8 mouse cellular contexts compared by ENCODE assay signal in the genomic region with DNA sequence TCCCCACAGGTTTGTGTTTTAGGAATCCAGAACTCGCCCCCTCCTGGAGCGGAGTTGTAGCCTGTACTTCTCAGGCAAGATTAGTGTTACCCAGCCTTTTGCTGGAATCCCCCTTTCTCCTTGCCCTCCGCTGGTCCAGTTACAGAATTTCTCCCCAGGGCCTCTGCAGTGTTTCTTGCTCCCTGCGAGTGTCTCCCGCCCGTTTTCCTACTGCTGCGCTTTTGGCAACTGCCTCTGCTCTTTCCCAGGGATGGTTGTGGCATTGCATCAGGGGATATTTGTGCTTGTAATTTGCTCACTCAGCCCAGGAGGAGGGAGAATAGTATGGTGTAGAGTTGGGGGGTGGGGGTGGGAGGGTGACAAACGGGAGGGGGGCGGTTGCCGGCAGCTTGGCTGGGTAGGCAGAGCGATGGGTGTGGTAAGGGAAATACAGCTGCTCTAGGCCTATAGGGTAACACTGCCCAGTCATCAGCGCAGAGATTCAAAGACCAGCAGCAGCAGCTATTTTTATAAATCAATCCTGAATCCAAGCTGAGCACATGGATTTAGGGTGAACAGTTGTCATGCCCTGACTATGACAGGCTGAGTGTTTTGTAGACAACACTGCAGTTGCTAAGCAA. TPM values are rescaled to one million over a fixed set of nuclear protein-coding genes. Genes with fewer than 3 reads are reported as not detected.
DNase-seq lines count a peak whose midpoint lies in the region; ATAC-seq and TF ChIP-seq lines count a peak whose summit lies in the region.

No protein-coding gene starts in this region.

- no peaks in the 10 kb centered on the region for H3K27me3 ChIP-seq in forebrain, embryonic 15.5 days
- H3K27me3 ChIP-seq in lung, embryonic 15.5 days: no peaks in the 10 kb centered on the region

- no peaks in the 10 kb centered on the region for H3K9me3 ChIP-seq in forebrain, embryonic 15.5 days
- no peaks in the 10 kb centered on the region for H3K9me3 ChIP-seq in lung, embryonic 15.5 days

- 3% methylated on average over 12 of the region's 12 CpGs for WGBS in forebrain, embryonic 15.5 days
- whole genome bisulfite sequencing in lung, embryonic 15.5 days: under 1% methylated on average over 12 of the region's 12 CpGs

- ATAC-seq in forebrain, embryonic 15.5 days (replicated peaks): no peak
- ATAC-seq in lung, embryonic 15.5 days (ENCODE audit: borderline replicate concordance, extremely low read depth, low FRiP score, low TSS enrichment): peak; percentile 9; the same call in 1 of the 2 replicates
- no peak for ATAC-seq in granulocyte monocyte progenitor cell, adult 5-6 weeks (replicated peaks; ENCODE audit: poor library complexity, severe bottlenecking)

- peak overlapping the region; percentile 96 for H3K4me3 ChIP-seq in bone marrow macrophage, adult 2 months (ENCODE audit: insufficient read depth, low read length)
- H3K4me3 ChIP-seq in forebrain, embryonic 15.5 days: peak overlapping the region; percentile 80
- peak overlapping the region; percentile 86 for H3K4me3 ChIP-seq in lung, embryonic 15.5 days

- 0 out of 2 replicates have a peak overlapping the region, but pooled peaks have one; percentile 34 for H3K27ac ChIP-seq in bone marrow macrophage, adult 2 months (ENCODE audit: insufficient read depth, low read depth, low read length)
- peak overlapping the region; percentile 95 for H3K27ac ChIP-seq in forebrain, embryonic 15.5 days (replicated peaks)
- H3K27ac ChIP-seq in lung, embryonic 15.5 days: peak overlapping the region; percentile 98

- H3K4me2 ChIP-seq in forebrain, embryonic 15.5 days (replicated peaks): peak overlapping the region; percentile 85
- H3K4me2 ChIP-seq in lung, embryonic 15.5 days: peak overlapping the region; percentile 82

- peak; percentile 40 for DNase-seq in ES-CJ7 (ENCODE audit: low read depth, low spot score)
- peak; percentile 59 to 71 for DNase-seq in heart, postnatal 14 days
- peak; percentile 59 for DNase-seq in layer of hippocampus, adult 9-11 months
- peak; percentile 67 for DNase-seq in retina, postnatal 1 day

- no peaks in the 10 kb centered on the region for H3K36me3 ChIP-seq in forebrain, embryonic 15.5 days
- no peaks in the 10 kb centered on the region for H3K36me3 ChIP-seq in lung, embryonic 15.5 days

- 0 out of 2 replicates have a peak, but pooled peaks have one; percentile 17 for TF ChIP-seq CTCF in bone marrow macrophage, adult 2 months (IDR thresholded peaks at IDR 0.05; ENCODE audit: low read depth, low read length)

- TF ChIP-seq POLR2A in bone marrow macrophage, adult 2 months (IDR thresholded peaks at IDR 0.05; ENCODE audit: borderline replicate concordance, low read depth, low read length): 0 out of 2 replicates have a peak, but pooled peaks have one; percentile 53

- intact Hi-C loops in heart, postnatal 14 days (cut with DNase I): loop anchor here (1.0 to 5.0 kb wide), 2 partner anchors 38 to 44 kb away; no protein-coding TSS in a partner anchor

- H3K9ac ChIP-seq in forebrain, embryonic 15.5 days (replicated peaks): peak overlapping the region; percentile 82
- peak overlapping the region; percentile 89 for H3K9ac ChIP-seq in lung, embryonic 15.5 days

- H3K4me1 ChIP-seq in bone marrow macrophage, adult 2 months (ENCODE audit: control insufficient read depth, insufficient read depth, low read length): peaks cover 6% of the 10 kb centered on the region; the same call in 1 of the 2 replicates
- peaks cover 15% of the 10 kb centered on the region for H3K4me1 ChIP-seq in forebrain, embryonic 15.5 days
- peaks cover 10% of the 10 kb centered on the region for H3K4me1 ChIP-seq in lung, embryonic 15.5 days

RNA-seq across cellular contexts. Expression of a gene that starts 1.6 kb away (rescaled TPM):
- 60.7 and 66.0 TPM in 2 replicates for polyA plus RNA-seq in bone marrow macrophage, adult 2 months (2012; ENCODE audit: insufficient read depth, insufficient read length, missing spikeins)
- 117 and 119 TPM in 2 replicates for polyA plus RNA-seq in forebrain, embryonic 15.5 days (2015; fragmentation: Nextera tagmentation; extraction: Ambion mirVana)
- 100 to 1,000 TPM; 252 to 276 TPM for total RNA-seq in heart, postnatal 14 days (2021)
- polyA plus RNA-seq in lung, embryonic 15.5 days (2015; fragmentation: Nextera tagmentation; extraction: Ambion mirVana): 46.7 and 49.9 TPM in 2 replicates
- 33.3 and 42.6 TPM in 2 replicates for total RNA-seq in granulocyte monocyte progenitor cell, adult 5-6 weeks (2014; fragmentation: Nextera tagmentation)
- total RNA-seq in granulocyte monocyte progenitor cell, adult 5-6 weeks (2017): 17.1 and 22.3 TPM in 2 replicates

RNA-seq across cellular contexts. Expression of a gene that starts 57.5 kb away (rescaled TPM):
- polyA plus RNA-seq in bone marrow macrophage, adult 2 months (2012; ENCODE audit: insufficient read depth, insufficient read length, missing spikeins): 8.0 and 8.9 TPM in 2 replicates
- polyA plus RNA-seq in forebrain, embryonic 15.5 days (2015; fragmentation: Nextera tagmentation; extraction: Ambion mirVana): 21.4 and 22.7 TPM in 2 replicates
- 1 to 10 TPM; 5.7 to 6.1 TPM for total RNA-seq in heart, postnatal 14 days (2021)
- 27.2 and 30.4 TPM in 2 replicates for polyA plus RNA-seq in lung, embryonic 15.5 days (2015; fragmentation: Nextera tagmentation; extraction: Ambion mirVana)
- total RNA-seq in granulocyte monocyte progenitor cell, adult 5-6 weeks (2014; fragmentation: Nextera tagmentation): 45.1 and 52.5 TPM in 2 replicates
- total RNA-seq in granulocyte monocyte progenitor cell, adult 5-6 weeks (2017): 50.6 and 54.4 TPM in 2 replicates

Comparison
In these comparisons a context has a peak if more than half of its experiments do, and no peak if none do; other contexts are left out.
1. H3K27ac ChIP-seq: peak in every context shown above with its lines; median percentile 98 in lung, embryonic 15.5 days; 95 in forebrain, embryonic 15.5 days; 34 in bone marrow macrophage, adult 2 months.